Mouse (Mus musculus): ENCODE measurements around the gene Fbxw9. TPM values are rescaled to one million over a fixed set of nuclear protein-coding genes. Genes with fewer than 3 reads are reported as not detected.
"Not testable (repeated sequence)": the region's sequence is repeated elsewhere in the genome, so short reads cannot be mapped to it uniquely, and the experiment has no call there.

Fbxw9 gene
- polyA plus RNA-seq, 3 experiments from 2014 or later: 2.3 to 4.8 (median 2.9) TPM

GRCm38 (mm10) chr8:85037681-85038531, 21.9 kb upstream of the Fbxw9 start:
- ATAC-seq: peak; percentile 14

GRCm38 (mm10) chr8:85043619-85044018, 16.2 kb upstream of the Fbxw9 start:
- ATAC-seq: no peak

DNA sequence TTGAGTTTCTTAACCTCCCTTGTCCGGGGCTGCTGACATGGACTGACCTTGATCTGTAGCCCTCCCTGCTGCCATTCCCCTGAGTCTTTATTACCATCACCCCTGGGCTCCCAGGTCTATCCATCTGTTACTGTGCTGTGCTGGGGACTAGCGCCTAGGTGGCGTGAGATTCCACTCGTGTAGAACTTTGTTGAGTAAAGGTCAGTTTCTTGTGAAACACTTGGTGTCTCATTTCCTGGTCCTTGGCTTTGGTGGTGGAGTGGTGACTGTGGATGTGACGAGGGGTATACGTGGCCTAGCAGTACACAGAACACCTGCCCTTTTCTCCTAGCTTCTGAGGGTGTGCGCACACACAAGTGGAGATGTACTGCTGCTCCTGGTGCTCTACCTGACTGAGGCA, 2.5 kb upstream of the Fbxw9 start:
- no peak for ATAC-seq

GRCm38 (mm10) chr8:85062603-85063002, 2.7 kb downstream of the Fbxw9 start:
- no peak for ATAC-seq

DNA sequence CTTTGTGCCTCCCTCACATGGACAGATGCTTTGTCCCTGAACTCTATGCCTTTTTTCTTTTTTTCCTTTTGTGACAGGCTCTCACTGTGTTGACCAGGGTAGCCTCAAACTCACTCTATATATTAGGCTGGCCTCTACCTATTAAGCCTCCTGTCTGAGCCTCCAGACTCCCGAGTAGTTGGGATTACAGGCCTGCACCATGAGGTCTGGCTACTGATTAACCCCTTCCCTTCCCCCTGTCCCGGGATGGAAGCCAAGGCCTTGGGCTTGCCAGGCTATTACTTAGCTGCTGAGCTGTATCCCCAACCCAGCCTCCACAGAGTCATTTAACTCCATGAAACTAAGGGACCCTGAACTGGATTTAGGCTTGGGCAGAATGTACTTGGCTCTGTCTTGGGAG, 5.4 kb downstream of the Fbxw9 start:
- ATAC-seq: no peak

- ATAC-seq: no peak
Observed at GRCm38 (mm10) chr8:85067155-85067554, 7.3 kb downstream of the Fbxw9 start.

DNA sequence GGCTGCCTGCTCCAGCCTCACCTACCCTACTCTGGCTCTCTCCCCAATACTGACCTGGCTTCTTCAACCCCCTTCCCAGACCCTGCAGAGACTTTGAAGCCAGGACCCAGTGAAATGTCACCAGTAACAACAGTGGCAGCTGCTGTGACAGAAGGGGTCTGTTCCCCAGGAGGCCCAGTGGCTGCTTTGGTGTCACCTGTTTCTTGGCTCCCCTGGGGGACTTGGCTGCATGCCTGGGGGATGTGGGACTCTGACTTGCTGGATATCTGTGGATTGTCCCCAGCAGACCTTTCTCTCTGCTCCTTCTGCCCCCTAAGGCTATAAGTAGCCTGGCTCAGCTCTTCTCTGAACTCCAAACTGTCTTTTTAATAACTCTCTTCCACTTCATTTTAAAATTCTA, 8.1 kb downstream of the Fbxw9 start, which contains the start of gene Gm5741:
Gene Gm5741, minus strand, starts transcription at position 1 of the 400 bp plus-strand sequence.
- ATAC-seq: no peak

DNA sequence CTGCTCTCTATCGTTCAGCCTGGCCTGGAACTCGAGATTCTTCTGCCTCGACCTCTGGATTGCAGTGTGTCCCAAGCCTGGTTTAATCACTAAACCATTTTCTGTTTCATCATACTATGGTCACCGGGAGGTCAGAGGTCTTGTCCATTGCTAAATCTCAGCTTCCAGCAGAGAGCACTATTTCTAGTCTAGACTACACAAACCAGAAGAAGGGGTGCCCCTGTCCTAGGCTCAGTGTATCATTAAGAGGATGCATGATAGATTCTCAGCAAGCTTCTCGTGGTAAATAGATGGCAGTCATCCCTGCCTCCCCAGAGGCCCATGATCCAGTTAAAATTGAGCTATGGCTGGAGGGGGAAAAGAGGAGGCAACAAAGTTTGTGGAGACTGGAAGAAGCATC, 11.2 kb downstream of the Fbxw9 start:
- ATAC-seq: no peak

GRCm38 (mm10) chr8:85071514-85072281, 11.8 kb downstream of the Fbxw9 start, which contains the start of gene Dhps:
TSS of gene Dhps (plus strand) at chr8:85071757.
- ATAC-seq: peak; percentile 95

DNA sequence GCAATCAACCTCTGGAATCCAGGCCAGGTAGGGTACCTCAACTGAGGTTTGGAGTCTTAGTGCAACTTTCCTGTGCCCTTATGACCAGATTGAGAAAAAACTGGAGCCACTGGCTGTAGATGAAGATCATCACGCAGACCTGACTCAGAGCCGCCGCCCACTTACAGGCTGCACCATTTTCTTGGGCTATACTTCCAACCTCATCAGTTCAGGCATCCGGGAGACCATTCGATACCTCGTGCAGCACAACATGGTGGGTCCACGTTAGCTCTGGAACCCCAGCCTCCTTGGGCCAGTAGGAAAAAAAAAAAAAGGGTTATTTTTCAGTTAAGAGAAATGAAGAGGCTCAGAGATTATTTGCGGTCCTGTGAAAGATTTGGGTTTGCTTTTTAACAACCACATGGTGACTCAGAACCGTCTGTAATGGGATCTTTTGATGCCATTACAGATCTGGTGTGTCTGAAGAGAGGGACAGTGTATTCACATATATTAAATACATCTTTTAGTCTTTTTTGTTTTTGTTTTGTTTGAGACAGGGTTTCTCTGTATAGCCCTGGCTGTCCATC, 12.6 kb downstream of the Fbxw9 start:
- no peak for ATAC-seq

DNA sequence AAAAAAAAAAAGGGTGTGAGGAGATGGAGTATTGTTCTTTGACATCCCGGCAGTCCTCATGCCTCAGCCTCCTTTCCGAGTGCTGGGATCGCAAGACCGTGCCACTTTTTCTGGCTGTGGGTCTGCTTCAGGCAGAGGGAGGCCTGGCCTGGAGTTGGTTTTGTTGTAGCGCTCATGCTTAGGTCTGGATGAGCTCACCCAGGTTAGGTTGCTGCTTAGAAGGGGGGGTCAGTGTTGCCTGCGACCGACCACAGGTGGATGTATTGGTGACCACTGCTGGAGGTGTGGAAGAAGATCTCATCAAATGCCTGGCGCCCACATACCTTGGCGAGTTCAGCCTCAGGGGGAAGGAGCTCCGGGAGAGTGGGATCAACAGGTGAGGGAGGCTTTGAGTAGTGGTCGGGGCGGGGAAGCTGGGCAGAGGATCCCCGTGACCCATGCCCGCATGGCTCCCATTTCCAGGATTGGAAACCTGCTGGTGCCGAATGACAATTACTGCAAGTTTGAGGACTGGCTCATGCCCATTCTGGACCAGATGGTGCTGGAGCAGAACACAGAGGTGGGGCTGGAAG, 13.3 kb downstream of the Fbxw9 start:
- ATAC-seq: no peak

GRCm38 (mm10) chr8:85074167-85074566, 14.3 kb downstream of the Fbxw9 start:
- ATAC-seq: no peak

- ATAC-seq: no peak
Observed at GRCm38 (mm10) chr8:85074617-85075016, 14.8 kb downstream of the Fbxw9 start.

- ATAC-seq: no peak
Observed at GRCm38 (mm10) chr8:85076001-85076400, 16.1 kb downstream of the Fbxw9 start.

DNA sequence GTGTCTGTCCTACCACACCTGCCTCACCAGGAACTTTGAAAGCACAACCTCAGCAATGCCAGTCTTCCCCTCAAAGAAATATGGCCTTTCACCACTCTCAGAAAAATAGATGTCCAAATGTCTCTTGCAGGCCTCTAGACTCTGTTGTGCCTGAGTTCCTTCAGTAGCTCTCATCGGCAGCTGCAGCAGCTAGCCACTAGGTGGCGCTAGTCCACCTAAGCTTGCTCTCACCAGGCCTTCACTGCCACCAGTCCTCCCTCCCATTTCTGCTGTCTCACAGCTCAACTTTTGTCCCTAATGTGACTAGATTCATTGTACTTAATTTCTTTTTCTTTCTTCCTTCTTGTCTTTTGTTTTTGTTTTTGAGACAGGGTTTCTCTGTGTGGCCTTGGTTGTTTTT, 17.1 kb downstream of the Fbxw9 start:
- ATAC-seq: peak; percentile 62

DNA sequence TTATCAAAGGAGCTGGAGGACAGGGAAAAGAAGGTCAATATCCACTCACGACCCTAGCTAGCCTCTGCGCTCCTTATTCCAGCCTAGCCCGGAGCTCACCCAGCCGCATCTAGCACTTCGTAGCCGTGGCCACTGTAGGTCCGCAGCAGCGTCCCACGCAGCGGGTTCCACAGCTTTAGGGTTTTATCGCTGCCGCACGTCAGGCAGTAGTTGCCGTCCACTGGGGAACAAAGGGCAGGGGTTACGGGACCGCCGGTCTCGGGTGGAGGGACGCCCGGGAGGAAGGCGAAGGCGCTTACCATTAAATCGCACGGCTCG, 20.3 kb downstream of the Fbxw9 start:
- ATAC-seq: no peak

- ATAC-seq: peak; percentile 18
Observed at GRCm38 (mm10) chr8:85080532-85081215, 20.8 kb downstream of the Fbxw9 start, which contains the start of gene Wdr83os. TSS of gene Wdr83os (plus strand) at chr8:85080740.

DNA sequence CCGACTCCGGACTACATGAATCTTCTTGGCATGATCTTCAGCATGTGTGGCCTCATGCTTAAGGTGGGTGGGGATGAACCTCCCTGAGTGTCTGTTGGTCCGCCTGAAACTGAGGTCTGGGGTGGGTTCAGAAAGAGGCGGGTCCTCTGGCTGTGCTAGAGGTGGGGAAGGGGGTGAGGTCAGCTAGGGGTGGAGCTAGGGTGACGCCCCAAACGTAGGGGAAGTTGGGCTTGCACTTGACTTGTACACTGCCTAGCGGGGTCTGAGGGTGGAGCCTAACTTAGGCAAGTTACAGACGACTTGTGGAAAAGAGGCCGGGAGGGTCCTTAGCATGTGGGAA, 21.3 kb downstream of the Fbxw9 start, which contains the start of gene Wdr83:
Gene Wdr83, minus strand, starts transcription at position 91 of the 340 bp plus-strand sequence.
- ATAC-seq: peak; percentile 27

- ATAC-seq: not testable (repeated sequence)
Observed at GRCm38 (mm10) chr8:85082169-85082568, 22.3 kb downstream of the Fbxw9 start.

DNA sequence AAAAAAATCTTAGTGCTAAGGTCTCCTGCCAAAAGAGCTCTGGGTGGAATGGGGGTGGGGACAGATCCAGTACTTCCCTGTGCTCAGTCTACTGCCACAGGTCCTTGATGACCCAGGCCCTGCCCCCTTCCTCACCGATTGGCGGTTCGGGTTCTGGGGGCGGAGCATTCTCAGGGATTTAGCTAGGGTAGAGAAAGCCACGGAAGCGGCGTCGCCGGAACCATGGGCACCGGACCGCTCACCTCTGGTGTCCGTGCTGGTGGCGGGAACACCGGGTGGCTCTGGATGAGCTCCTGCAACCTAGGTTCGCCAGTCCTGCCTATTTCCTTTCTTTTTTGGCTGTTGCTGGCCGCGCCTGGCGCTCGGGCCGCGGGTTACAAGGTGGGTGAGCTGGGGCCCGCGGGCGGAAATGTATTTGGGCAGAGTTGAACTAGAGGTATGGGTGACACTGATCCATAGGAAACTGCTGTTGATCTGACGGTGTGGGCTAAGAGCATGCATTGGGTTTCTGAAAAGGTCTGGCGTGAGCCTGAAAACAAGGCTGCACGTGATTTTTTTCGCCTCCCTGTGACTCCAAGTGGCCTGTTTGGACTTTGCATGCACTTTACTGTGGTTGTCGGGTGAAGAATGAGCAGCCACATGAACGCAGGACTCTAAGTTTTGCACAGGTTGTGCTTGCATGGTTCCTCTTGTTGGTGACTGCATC, 23.4 kb downstream of the Fbxw9 start, which contains the start of gene Man2b1:
Gene Man2b1, plus strand, starts transcription at position 163 of the 706 bp plus-strand sequence.
- peak; percentile 89 for ATAC-seq

GRCm38 (mm10) chr8:85084633-85085032, 24.8 kb downstream of the Fbxw9 start:
- no peak for ATAC-seq

- ATAC-seq: no peak
Observed at GRCm38 (mm10) chr8:85086238-85086637, 26.4 kb downstream of the Fbxw9 start.
